8 mouse cellular contexts compared by ENCODE assay signal in genomic region chr7:110296889-110297603, GRCm38 (mm10).
DNase-seq lines count a peak whose midpoint lies in the region; ATAC-seq lines count a peak whose summit lies in the region.

No protein-coding gene starts in this region.

- H3K4me3 ChIP-seq in forebrain, embryonic 10.5 days: no peak overlapping the region
- H3K4me3 ChIP-seq in forebrain, embryonic 15.5 days: no peak overlapping the region
- no peak overlapping the region for H3K4me3 ChIP-seq in hindbrain, embryonic 15.5 days
- H3K4me3 ChIP-seq in neural tube, embryonic 11.5 days (ENCODE audit: low read depth, low read length): no peak overlapping the region

- H3K9me3 ChIP-seq in forebrain, embryonic 10.5 days: no peaks in the 10 kb centered on the region; the same call in 1 of the 2 replicates
- no peaks in the 10 kb centered on the region for H3K9me3 ChIP-seq in forebrain, embryonic 15.5 days
- no peaks in the 10 kb centered on the region for H3K9me3 ChIP-seq in hindbrain, embryonic 15.5 days
- H3K9me3 ChIP-seq in neural tube, embryonic 11.5 days (ENCODE audit: control insufficient read depth, low read length): no peaks in the 10 kb centered on the region

- peak; percentile 63 for DNase-seq in forebrain, embryonic 10.5 days (ENCODE audit: extremely low spot score, low spot score)
- peak; percentile 82 for DNase-seq in gastrocnemius, postnatal 10 days
- peak; percentile 63 for DNase-seq in liver
- peak; percentile 66 for DNase-seq in neural tube, embryonic 11.5 days (ENCODE audit: low spot score)
- no peak for DNase-seq in right cerebral cortex, postnatal 36 days (ENCODE audit: low spot score in 2 of 2)
- no peak for DNase-seq in layer of hippocampus, postnatal 10 days (ENCODE audit: low spot score in 2 of 2)

- H3K27ac ChIP-seq in forebrain, embryonic 10.5 days: peak overlapping the region; percentile 85
- H3K27ac ChIP-seq in forebrain, embryonic 15.5 days (replicated peaks): no peak overlapping the region; the same call in 1 of the 2 replicates
- peak overlapping the region; percentile 22 for H3K27ac ChIP-seq in hindbrain, embryonic 15.5 days (replicated peaks)
- peak overlapping the region; percentile 63; the same call in 1 of the 2 replicates for H3K27ac ChIP-seq in neural tube, embryonic 11.5 days (ENCODE audit: low read depth, low read length)

- no peaks in the 10 kb centered on the region for H3K36me3 ChIP-seq in forebrain, embryonic 10.5 days (replicated peaks)
- H3K36me3 ChIP-seq in forebrain, embryonic 15.5 days: no peaks in the 10 kb centered on the region
- H3K36me3 ChIP-seq in hindbrain, embryonic 15.5 days: no peaks in the 10 kb centered on the region
- no peaks in the 10 kb centered on the region for H3K36me3 ChIP-seq in neural tube, embryonic 11.5 days (ENCODE audit: control insufficient read depth, insufficient read depth, low read length)

- H3K9ac ChIP-seq in forebrain, embryonic 15.5 days (replicated peaks): no peak overlapping the region
- no peak overlapping the region for H3K9ac ChIP-seq in hindbrain, embryonic 15.5 days
- H3K9ac ChIP-seq in neural tube, embryonic 11.5 days (ENCODE audit: low read length): peak overlapping the region; percentile 39; the same call in 1 of the 2 replicates

- H3K4me1 ChIP-seq in forebrain, embryonic 10.5 days: peaks cover 28% of the 10 kb centered on the region
- H3K4me1 ChIP-seq in forebrain, embryonic 15.5 days: no peaks in the 10 kb centered on the region
- 0 out of 2 replicates have a peak, but pooled peaks cover 3% of the 10 kb centered on the region for H3K4me1 ChIP-seq in hindbrain, embryonic 15.5 days (replicated peaks)
- H3K4me1 ChIP-seq in neural tube, embryonic 11.5 days (ENCODE audit: control insufficient read depth, insufficient read depth, low read length): peaks cover 14% of the 10 kb centered on the region

- ATAC-seq in forebrain, embryonic 15.5 days (replicated peaks): no peak
- peak; percentile 51 for ATAC-seq in hindbrain, embryonic 15.5 days (ENCODE audit: low FRiP score, low read depth)
- no peak for ATAC-seq in neural tube, embryonic 11.5 days (ENCODE audit: insufficient read depth, low FRiP score, low TSS enrichment)

- H3K4me2 ChIP-seq in forebrain, embryonic 15.5 days (replicated peaks): no peak overlapping the region
- H3K4me2 ChIP-seq in hindbrain, embryonic 15.5 days: no peak overlapping the region
- H3K4me2 ChIP-seq in neural tube, embryonic 11.5 days (ENCODE audit: low read depth): 0 out of 2 replicates have a peak overlapping the region, but pooled peaks have one; percentile 5

- H3K27me3 ChIP-seq in forebrain, embryonic 10.5 days (ENCODE audit: poor library complexity, severe bottlenecking): no peaks in the 10 kb centered on the region
- no peaks in the 10 kb centered on the region for H3K27me3 ChIP-seq in forebrain, embryonic 15.5 days
- H3K27me3 ChIP-seq in hindbrain, embryonic 15.5 days: no peaks in the 10 kb centered on the region
- H3K27me3 ChIP-seq in neural tube, embryonic 11.5 days (ENCODE audit: control insufficient read depth, insufficient read depth, low read length): no peaks in the 10 kb centered on the region

- WGBS in forebrain, embryonic 10.5 days: 31% methylated on average over 17 of the region's 17 CpGs
- WGBS in forebrain, embryonic 15.5 days: 39% methylated on average over 17 of the region's 17 CpGs
- WGBS in hindbrain, embryonic 15.5 days: 36% methylated on average over 17 of the region's 17 CpGs
- WGBS in neural tube, embryonic 11.5 days: 24% methylated on average over 17 of the region's 17 CpGs

Comparison
In these comparisons a context has a peak if more than half of its experiments do, and no peak if none do; other contexts are left out.
1. DNase-seq: peak in forebrain, embryonic 10.5 days (single experiment), gastrocnemius, postnatal 10 days (single experiment), liver (single experiment) and neural tube, embryonic 11.5 days (single experiment); none in right cerebral cortex, postnatal 36 days (0 of 2) and layer of hippocampus, postnatal 10 days (0 of 2).